Mouse (Mus musculus): ENCODE measurements around the gene Krtap10-4.
"Not testable (repeated sequence)": the region's sequence is repeated elsewhere in the genome, so short reads cannot be mapped to it uniquely, and the experiment has no call there.

The Krtap10-4 gene

GRCm38 (mm10) chr10:77787876-77788275 is 39.0 kb downstream of the Krtap10-4 start, which contains the start of gene Gm7137:
TSS of gene Gm7137 (minus strand) at chr10:77788200.
- not testable (repeated sequence) for DNase-seq

- DNase-seq, result not testable (repeated sequence)
Observed at GRCm38 (mm10) chr10:77783396-77783795, 43.5 kb downstream of the Krtap10-4 start.

GRCm38 (mm10) chr10:77782442-77782841 is 44.5 kb downstream of the Krtap10-4 start, which contains the start of gene Gm3250:
TSS of gene Gm3250 (minus strand) at chr10:77782542.
- DNase-seq, result not testable (repeated sequence)

- DNase-seq, result not testable (repeated sequence)
Observed at GRCm38 (mm10) chr10:77776844-77777243, 50.1 kb downstream of the Krtap10-4 start, which contains the start of gene Gm7138. TSS of gene Gm7138 (minus strand) at chr10:77776944.

Measured in kidney, adult 11 months (tissue).